Mouse (Mus musculus) c-Kit-positive CD71-positive TER-119-positive erythroid progenitor cells, embryonic 14.5 days (primary cell): ENCODE data around the gene Atp2a1.

ENCODE experiments used
- DNase-seq: peaks from one replicate; pipeline ENCODE4 v3.0.0-alpha.2; 2013; ENCODE audit warnings: low spot score

Atp2a1 gene

GRCm38 (mm10) chr7:126450641-126451040 is 12.3 kb downstream of the Atp2a1 start:
- DNase-seq, result no peak

- DNase-seq, result no peak
Observed at GRCm38 (mm10) chr7:126449991-126450390, 12.9 kb downstream of the Atp2a1 start.

- no peak for DNase-seq
Observed at GRCm38 (mm10) chr7:126448481-126448880, 14.4 kb downstream of the Atp2a1 start.

- DNase-seq, result no peak
Observed at GRCm38 (mm10) chr7:126446217-126446616, 16.7 kb downstream of the Atp2a1 start.

- no peak for DNase-seq
Observed at GRCm38 (mm10) chr7:126445104-126445815, 17.6 kb downstream of the Atp2a1 start.

- DNase-seq, result no peak
Observed at GRCm38 (mm10) chr7:126444536-126444935, 18.4 kb downstream of the Atp2a1 start.

- DNase-seq, result no peak
Observed at GRCm38 (mm10) chr7:126443997-126444396, 18.9 kb downstream of the Atp2a1 start.

- DNase-seq, result no peak
Observed at GRCm38 (mm10) chr7:126440134-126440533, 22.8 kb downstream of the Atp2a1 start.

GRCm38 (mm10) chr7:126436851-126437250 is 26.1 kb downstream of the Atp2a1 start:
- DNase-seq, result peak; percentile 61

GRCm38 (mm10) chr7:126435801-126436200 is 27.1 kb downstream of the Atp2a1 start:
- no peak for DNase-seq

GRCm38 (mm10) chr7:126434726-126435125 is 28.2 kb downstream of the Atp2a1 start:
- DNase-seq, result no peak

GRCm38 (mm10) chr7:126430167-126430566 is 32.7 kb downstream of the Atp2a1 start:
- no peak for DNase-seq

GRCm38 (mm10) chr7:126429503-126429898 is 33.4 kb downstream of the Atp2a1 start:
- no peak for DNase-seq

GRCm38 (mm10) chr7:126428631-126429502 is 34.0 kb downstream of the Atp2a1 start, which contains the start of gene Rabep2:
TSS of gene Rabep2 (plus strand) at chr7:126428759.
- DNase-seq, result peak; percentile 71

GRCm38 (mm10) chr7:126428154-126428553 is 34.8 kb downstream of the Atp2a1 start:
- DNase-seq, result peak; percentile 44

- DNase-seq, result no peak
Observed at GRCm38 (mm10) chr7:126427323-126427860, 35.5 kb downstream of the Atp2a1 start.

- DNase-seq, result no peak
Observed at GRCm38 (mm10) chr7:126424161-126424560, 38.7 kb downstream of the Atp2a1 start.

GRCm38 (mm10) chr7:126421756-126422155 is 41.2 kb downstream of the Atp2a1 start:
- DNase-seq, result no peak

GRCm38 (mm10) chr7:126418496-126418895 is 44.4 kb downstream of the Atp2a1 start:
- no peak for DNase-seq

GRCm38 (mm10) chr7:126417606-126418005 is 45.3 kb downstream of the Atp2a1 start:
- DNase-seq, result no peak

GRCm38 (mm10) chr7:126417045-126417444 is 45.9 kb downstream of the Atp2a1 start:
- DNase-seq, result no peak

GRCm38 (mm10) chr7:126416615-126417014 is 46.3 kb downstream of the Atp2a1 start:
- no peak for DNase-seq

- DNase-seq, result no peak
Observed at GRCm38 (mm10) chr7:126414725-126415124, 48.2 kb downstream of the Atp2a1 start, which contains the start of gene Cd19. TSS of gene Cd19 (minus strand) at chr7:126414889.
